Mouse (Mus musculus): ENCODE measurements at regions not wholly inside any gene's neighbourhood (a gene's known extent, or its start where the extent isn't known, plus 50 kb on each side); places are given as distances from the start of the nearest gene placed in this dataset.

- H3K9me3 ChIP-seq (replicated peaks; ENCODE audit: insufficient read depth, low read length), result no peaks in the 10 kb centered on the region
- TF ChIP-seq MEF2A (IDR thresholded peaks at IDR 0.05; ENCODE audit: extremely low read depth, insufficient replicate concordance, low read depth, low read length, poor library complexity, severe bottlenecking) (no peak), CTCF (IDR thresholded peaks at IDR 0.05 in 2 of 3, conservative IDR thresholded peaks at IDR 0.05 in 1 of 3; ENCODE audit: control insufficient read depth in 1 of 3, insufficient read depth in 1 of 3, low read depth in 2 of 3, low read length in 3 of 3, poor library complexity in 1 of 3, severe bottlenecking in 1 of 3) (no peak), TBP (IDR thresholded peaks at IDR 0.05; ENCODE audit: low read depth, low read length) (no peak), KAT2A (conservative IDR thresholded peaks at IDR 0.05; ENCODE audit: low read depth, low read length) (no peak), RCOR1 (IDR thresholded peaks at IDR 0.05; ENCODE audit: low read depth, low read length) (no peak), ZKSCAN1 (IDR thresholded peaks at IDR 0.05; ENCODE audit: low read depth, low read length) (no peak), SMC3 (IDR thresholded peaks at IDR 0.05; ENCODE audit: low read depth, low read length) (no peak), ZMIZ1 (IDR thresholded peaks at IDR 0.05; ENCODE audit: low read depth, low read length) (no peak), MYB (IDR thresholded peaks at IDR 0.05; ENCODE audit: low read depth, low read length) (no peak), MAFK (IDR thresholded peaks at IDR 0.05; ENCODE audit: borderline replicate concordance, low read depth, low read length) (no peak), USF1 (IDR thresholded peaks at IDR 0.05; ENCODE audit: low read depth, low read length) (no peak)
- no peak overlapping the region for H3K27ac ChIP-seq (ENCODE audit: control insufficient read depth, low read depth, low read length)
Measured at GRCm38 (mm10) chr9:30021981-30022380, 59.0 kb upstream of the Ntm start.

GRCm38 (mm10) chr9:30025275-30025674, 62.3 kb upstream of the Ntm start:
- no peaks in the 10 kb centered on the region for H3K36me3 ChIP-seq (ENCODE audit: control insufficient read depth in 1 of 2, insufficient read depth in 2 of 2, low read length in 2 of 2)
- H3K27ac ChIP-seq (ENCODE audit: control insufficient read depth, low read depth, low read length), result no peak overlapping the region
- no peak overlapping the region for H3K9ac ChIP-seq (ENCODE audit: control insufficient read depth, low read depth, low read length, poor library complexity, severe bottlenecking)
- no peaks in the 10 kb centered on the region for H3K9me3 ChIP-seq (replicated peaks; ENCODE audit: insufficient read depth, low read length)
- no peaks in the 10 kb centered on the region for H3K4me1 ChIP-seq (ENCODE audit: control insufficient read depth in 1 of 2, insufficient read depth in 2 of 2, low read length in 2 of 2)
- no peak for TF ChIP-seq ETS1 (IDR thresholded peaks at IDR 0.05; ENCODE audit: low read depth, low read length)
- no peak for TF ChIP-seq UBTF (IDR thresholded peaks at IDR 0.05; ENCODE audit: borderline replicate concordance, insufficient read depth, low read depth, low read length)
- no peak for TF ChIP-seq BHLHE40 (IDR thresholded peaks at IDR 0.05; ENCODE audit: borderline replicate concordance, low read depth, low read length)
- no peak for TF ChIP-seq MXI1 (IDR thresholded peaks at IDR 0.05; ENCODE audit: low read depth, low read length)
- TF ChIP-seq TCF12 (IDR thresholded peaks at IDR 0.05; ENCODE audit: low read depth, low read length), result no peak
- TF ChIP-seq USF2 (IDR thresholded peaks at IDR 0.05; ENCODE audit: borderline replicate concordance in 1 of 2, insufficient read depth in 1 of 2, low read depth in 1 of 2, low read length in 2 of 2), result no peak
- no peak for TF ChIP-seq TAL1 (IDR thresholded peaks at IDR 0.05; ENCODE audit: low read length)
- TF ChIP-seq KAT2A (conservative IDR thresholded peaks at IDR 0.05; ENCODE audit: low read depth, low read length), result no peak
- no peak for TF ChIP-seq MAX (IDR thresholded peaks at IDR 0.05; ENCODE audit: low read length)
- TF ChIP-seq NELFE (IDR thresholded peaks at IDR 0.05; ENCODE audit: low read depth, low read length), result no peak
- no peak for TF ChIP-seq CTCF (IDR thresholded peaks at IDR 0.05 in 2 of 3, conservative IDR thresholded peaks at IDR 0.05 in 1 of 3; ENCODE audit: control insufficient read depth in 1 of 3, insufficient read depth in 1 of 3, low read depth in 2 of 3, low read length in 3 of 3, poor library complexity in 1 of 3, severe bottlenecking in 1 of 3)
- no peak for TF ChIP-seq ZMIZ1 (IDR thresholded peaks at IDR 0.05; ENCODE audit: low read depth, low read length)
- no peak for TF ChIP-seq SMC3 (IDR thresholded peaks at IDR 0.05; ENCODE audit: low read depth, low read length)
- TF ChIP-seq CHD2 (IDR thresholded peaks at IDR 0.05; ENCODE audit: low read length), result no peak
- no peak for TF ChIP-seq ZKSCAN1 (IDR thresholded peaks at IDR 0.05; ENCODE audit: low read depth, low read length)
- no peak for TF ChIP-seq ELF1 (IDR thresholded peaks at IDR 0.05; ENCODE audit: low read depth, low read length)
- no peaks in the 10 kb centered on the region for H3K79me2 ChIP-seq (ENCODE audit: control insufficient read depth, insufficient read depth, low read length, poor library complexity)
- H3K27me3 ChIP-seq (ENCODE audit: control insufficient read depth in 1 of 2, insufficient read depth in 2 of 2, low read length in 2 of 2), result no peaks in the 10 kb centered on the region
- H3K4me3 ChIP-seq (ENCODE audit: control insufficient read depth in 1 of 2, insufficient read depth in 1 of 2, low read depth in 2 of 2, low read length in 2 of 2), result no peak overlapping the region
- DNase-seq (ENCODE audit: low read depth, low spot score), result no peak

More at GRCm38 (mm10) chr9:30021981-30022380, 59.0 kb upstream of the Ntm start:
- no peaks in the 10 kb centered on the region for H3K27me3 ChIP-seq (ENCODE audit: control insufficient read depth in 1 of 2, insufficient read depth in 2 of 2, low read length in 2 of 2)
- no peaks in the 10 kb centered on the region for H3K4me1 ChIP-seq (ENCODE audit: control insufficient read depth in 1 of 2, insufficient read depth in 2 of 2, low read length in 2 of 2)
- H3K79me2 ChIP-seq (ENCODE audit: control insufficient read depth, insufficient read depth, low read length, poor library complexity), result no peaks in the 10 kb centered on the region
- no peak overlapping the region for H3K9ac ChIP-seq (ENCODE audit: control insufficient read depth, low read depth, low read length, poor library complexity, severe bottlenecking)
- H3K36me3 ChIP-seq (ENCODE audit: control insufficient read depth in 1 of 2, insufficient read depth in 2 of 2, low read length in 2 of 2), result no peaks in the 10 kb centered on the region
- H3K4me3 ChIP-seq (ENCODE audit: control insufficient read depth in 1 of 2, insufficient read depth in 1 of 2, low read depth in 2 of 2, low read length in 2 of 2), result no peak overlapping the region
- DNase-seq (ENCODE audit: low read depth, low spot score), result no peak
